35 mouse cellular contexts compared by ENCODE assay signal in the genomic region with DNA sequence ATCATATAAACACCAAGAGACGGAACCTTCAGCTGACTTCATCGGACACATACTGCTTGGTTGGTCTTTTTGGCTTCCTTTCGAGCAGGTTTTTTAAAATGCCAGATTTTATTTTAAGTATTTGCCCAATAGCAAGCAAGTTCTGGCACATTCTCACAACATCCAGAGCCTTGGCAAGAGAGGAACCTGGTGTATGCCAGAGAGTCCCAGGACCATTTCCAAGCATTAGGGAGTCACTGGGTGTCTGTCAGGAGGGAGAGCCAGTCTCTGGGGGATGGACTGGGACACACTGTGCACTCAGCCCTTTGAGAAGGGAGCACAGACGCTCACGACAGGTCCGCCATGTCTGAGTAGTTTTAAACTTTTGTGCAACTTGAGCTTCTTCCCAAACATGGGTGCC. TPM values are rescaled to one million over a fixed set of nuclear protein-coding genes. Genes with fewer than 3 reads are reported as not detected.
DNase-seq lines count a peak whose midpoint lies in the region; ATAC-seq lines count a peak whose summit lies in the region.
"Had no signal": no experiment of that assay in that cellular context is flagged by ENCODE, and none has a peak within 500 bp of the region (broad histone marks: within the 10 kb centered on the region; RNA-seq: fewer than 3 reads in every experiment).

No protein-coding gene starts in this region.

- H3K36me3 ChIP-seq in kidney, embryonic 14.5 days (ENCODE audit: control insufficient read depth, insufficient read depth, low read length) = no peaks in the 10 kb centered on the region
- H3K36me3 ChIP-seq: embryonic facial prominence, embryonic 15.5 days; G1E; hindbrain, embryonic 15.5 days; midbrain, embryonic 10.5 days; neural tube, embryonic 13.5 days; stomach, embryonic 15.5 days had no signal

- no peak overlapping the region for H3K4me2 ChIP-seq in kidney, embryonic 14.5 days (replicated peaks; ENCODE audit: low read depth, low read length)
- H3K4me2 ChIP-seq: embryonic facial prominence, embryonic 15.5 days; hindbrain, embryonic 15.5 days; neural tube, embryonic 13.5 days; stomach, embryonic 15.5 days had no signal

- H3K9ac ChIP-seq in kidney, embryonic 14.5 days (ENCODE audit: low read depth, low read length) = no peak overlapping the region
- H3K9ac ChIP-seq: embryonic facial prominence, embryonic 15.5 days; hindbrain, embryonic 15.5 days; neural tube, embryonic 13.5 days; stomach, embryonic 15.5 days had no signal

- ATAC-seq in kidney, embryonic 14.5 days (ENCODE audit: low FRiP score, low TSS enrichment) = no peak
- ATAC-seq: midbrain, embryonic 16.5 days; Patski had no signal

- H3K27ac ChIP-seq in kidney, embryonic 14.5 days (ENCODE audit: low read depth, low read length) = no peak overlapping the region
- H3K27ac ChIP-seq: embryonic facial prominence, embryonic 15.5 days; gastrocnemius, adult 2 months; hindbrain, embryonic 15.5 days; midbrain, embryonic 10.5 days; neural tube, embryonic 13.5 days; stomach, embryonic 15.5 days had no signal

- no peaks in the 10 kb centered on the region for H3K27me3 ChIP-seq in kidney, embryonic 14.5 days (ENCODE audit: control insufficient read depth, insufficient read depth, low read length)
- H3K27me3 ChIP-seq: CH12.LX; embryonic facial prominence, embryonic 15.5 days; hindbrain, embryonic 15.5 days; neural tube, embryonic 13.5 days; Patski; stomach, embryonic 15.5 days had no signal

- DNase-seq in gastrocnemius, postnatal 25 days = peak; percentile 25
- DNase-seq in gastrocnemius, postnatal 10 days = no peak
- peak; percentile 31 for DNase-seq in heart, postnatal 36 days
- DNase-seq in heart, postnatal 14 days = no peak
- peak; percentile 34 for DNase-seq in brain, adult 2 months (ENCODE audit: low read depth, low spot score)
- peak; percentile 55 for DNase-seq in layer of hippocampus, adult 9-11 months
- DNase-seq: adrenal gland, postnatal 36 days; B cell, adult 2 months; cerebellum, adult 11 months; cerebellum, adult 9-11 months; gastrocnemius, adult 2 months; kidney, adult 8-10 months; kidney, postnatal 14 days; thymus, postnatal 25 days had no signal

- H3K9me3 ChIP-seq in kidney, embryonic 14.5 days (ENCODE audit: control insufficient read depth, low read length) = no peaks in the 10 kb centered on the region
- H3K9me3 ChIP-seq: embryonic facial prominence, embryonic 15.5 days; G1E; hindbrain, embryonic 15.5 days; midbrain, embryonic 10.5 days; neural tube, embryonic 13.5 days; stomach, embryonic 15.5 days had no signal

- WGBS in kidney, embryonic 14.5 days = 87% methylated on average over 6 of the region's 6 CpGs

- no peaks in the 10 kb centered on the region for H3K4me1 ChIP-seq in kidney, embryonic 14.5 days (ENCODE audit: control insufficient read depth, insufficient read depth, low read length)
- H3K4me1 ChIP-seq: embryonic facial prominence, embryonic 15.5 days had no signal

- intact Hi-C loops in heart, postnatal 36 days (cut with DNase I) = no loop called here
- intact Hi-C loops in heart, postnatal 14 days (cut with DNase I) = no loop called here

- H3K4me3 ChIP-seq in kidney, embryonic 14.5 days (ENCODE audit: low read length) = no peak overlapping the region
- H3K4me3 ChIP-seq: embryonic facial prominence, embryonic 15.5 days; gastrocnemius, adult 2 months; hindbrain, embryonic 15.5 days; midbrain, embryonic 10.5 days; myocyte; neural tube, embryonic 13.5 days; stomach, embryonic 15.5 days had no signal

RNA-seq across cellular contexts. Expression of gene Kcne1, which starts 17.7 kb away (rescaled TPM):
- not detected for total RNA-seq in gastrocnemius, postnatal 25 days (2021)
- total RNA-seq in gastrocnemius, postnatal 10 days (2021) = not detected
- total RNA-seq in heart, postnatal 36 days (2021) = 10 to 100 TPM; 19.8 to 21.3 TPM
- 100 to 1,000 TPM; 171 to 231 TPM for total RNA-seq in heart, postnatal 14 days (2021)
- polyA plus RNA-seq in kidney, embryonic 14.5 days (2014; fragmentation: Nextera tagmentation; extraction: Ambion mirVana) = 0.85 and 1.5 TPM in 2 replicates
- total RNA-seq: adrenal gland, postnatal 36 days; common myeloid progenitor, adult 5-6 weeks; gastrocnemius, adult 2 months; granulocyte monocyte progenitor cell, adult 5-6 weeks; layer of hippocampus, adult 8-10 months; liver, adult 2 months had no signal
- polyA plus RNA-seq: G1E; intestine, embryonic 14.5 days; liver, adult 2 months; liver, embryonic 16.5 days; midbrain, embryonic 16.5 days; myocyte; neural tube, embryonic 13.5 days; Patski had no signal

RNA-seq across cellular contexts. Expression of gene Fam243, which starts 55.7 kb away (rescaled TPM):
- total RNA-seq in gastrocnemius, postnatal 25 days (2021) = not detected
- not detected for total RNA-seq in gastrocnemius, postnatal 10 days (2021)
- total RNA-seq in heart, postnatal 36 days (2021) = under 1 TPM; 0.43 to 0.50 TPM
- total RNA-seq in heart, postnatal 14 days (2021) = 1 to 10 TPM; 1.2 to 1.4 TPM
- polyA plus RNA-seq in kidney, embryonic 14.5 days (2014; fragmentation: Nextera tagmentation; extraction: Ambion mirVana) = 0.08 TPM in 1 of 2 replicates, not detected in the other
- total RNA-seq: adrenal gland, postnatal 36 days; CH12.LX; common myeloid progenitor, adult 5-6 weeks; gastrocnemius, adult 2 months; granulocyte monocyte progenitor cell, adult 5-6 weeks; layer of hippocampus, adult 8-10 months; left cerebral cortex, adult 8-10 months; liver, adult 2 months had no signal
- polyA plus RNA-seq: embryonic facial prominence, embryonic 15.5 days; forebrain, embryonic 11.5 days; G1E; hindbrain, embryonic 15.5 days; intestine, embryonic 14.5 days; limb, embryonic 11.5 days; liver, adult 2 months; liver, embryonic 16.5 days; lung, embryonic 16.5 days; midbrain, embryonic 16.5 days; myocyte; neural tube, embryonic 13.5 days; stomach, embryonic 15.5 days had no signal

Comparison
In these comparisons a context has a peak if more than half of its experiments do, and no peak if none do; other contexts are left out.
1. DNase-seq: peak in gastrocnemius, postnatal 25 days (single experiment), heart, postnatal 36 days (2 of 2), brain, adult 2 months (single experiment) and layer of hippocampus, adult 9-11 months (single experiment); none in gastrocnemius, postnatal 10 days (single experiment) and heart, postnatal 14 days (0 of 2).
2. RNA of gene Kcne1, which starts 17.7 kb away (total RNA-seq): 171 to 231 TPM in heart, postnatal 14 days and 19.8 to 21.3 TPM in heart, postnatal 36 days; not detected in gastrocnemius, postnatal 10 days and not detected in gastrocnemius, postnatal 25 days; every median in the first group is over 10 times any median in the second.